Mouse (Mus musculus) bone marrow, adult 2 months (tissue): Measurements from ENCODE around the gene Stoml2.

Experiments used
- CTCF ChIP-seq: fragments of 200-500 bp; IDR thresholded peaks from 2 replicates; pipeline ENCODE4 v1.5.1; 2011; ENCODE audit warnings: low read length, control low read depth; ENCODE audit not compliant: control insufficient read depth, insufficient read depth
- POLR2A ChIP-seq: fragments of 200-500 bp; IDR thresholded peaks from 2 replicates; pipeline ENCODE4 v1.6.1; 2011; ENCODE audit warnings: low read depth, mild to moderate bottlenecking, control low read depth, low read length, borderline replicate concordance; ENCODE audit not compliant: control insufficient read depth

GRCm38 (mm10) chr4:43065471-43065870, 34.0 kb upstream of the Stoml2 start:
- TF ChIP-seq CTCF (no peak), POLR2A (no peak)
